Mouse (Mus musculus) T-cell, adult 2 months (primary cell): Measurements from ENCODE around the gene Def8.
A peak's percentile ranks its signal among the peaks of the same experiment; 100 is the strongest.
"Not testable (repeated sequence)": the region's sequence is repeated elsewhere in the genome, so short reads cannot be mapped to it uniquely, and the experiment has no call there.

Experiments
- DNase-seq: peaks from one replicate; pipeline ENCODE4 v3.0.0; 2022; ENCODE audit warnings: low spot score

Gene Def8

GRCm38 (mm10) chr8:123433241-123433974 is 10.1 kb downstream of the Def8 start:
- not testable (repeated sequence) for DNase-seq

GRCm38 (mm10) chr8:123441788-123442187 is 18.5 kb downstream of the Def8 start:
- no peak for DNase-seq

- no peak for DNase-seq
Observed at GRCm38 (mm10) chr8:123442351-123442750, 19.0 kb downstream of the Def8 start.

GRCm38 (mm10) chr8:123442871-123443575 is 19.7 kb downstream of the Def8 start:
- DNase-seq, result peak; percentile 89

- DNase-seq, result no peak
Observed at GRCm38 (mm10) chr8:123443576-123443921, 20.2 kb downstream of the Def8 start.

- no peak for DNase-seq
Observed at GRCm38 (mm10) chr8:123444131-123444530, 20.8 kb downstream of the Def8 start.

GRCm38 (mm10) chr8:123445981-123446380 is 22.7 kb downstream of the Def8 start:
- DNase-seq, result no peak

- no peak for DNase-seq
Observed at GRCm38 (mm10) chr8:123446799-123447198, 23.5 kb downstream of the Def8 start.

- no peak for DNase-seq
Observed at GRCm38 (mm10) chr8:123450783-123451182, 27.5 kb downstream of the Def8 start.

GRCm38 (mm10) chr8:123451747-123452146 is 28.4 kb downstream of the Def8 start:
- DNase-seq, result not testable (repeated sequence)

- DNase-seq, result no peak
Observed at GRCm38 (mm10) chr8:123452149-123452548, 28.8 kb downstream of the Def8 start.

- DNase-seq, result no peak
Observed at GRCm38 (mm10) chr8:123453291-123453690, 30.0 kb downstream of the Def8 start.

GRCm38 (mm10) chr8:123453951-123454350 is 30.6 kb downstream of the Def8 start:
- no peak for DNase-seq

GRCm38 (mm10) chr8:123454559-123454958 is 31.2 kb downstream of the Def8 start:
- DNase-seq, result no peak

GRCm38 (mm10) chr8:123463651-123464050 is 40.3 kb downstream of the Def8 start:
- no peak for DNase-seq

- DNase-seq, result no peak
Observed at GRCm38 (mm10) chr8:123467476-123467875, 44.1 kb downstream of the Def8 start.

- DNase-seq, result not testable (repeated sequence)
Observed at GRCm38 (mm10) chr8:123472991-123473390, 49.7 kb downstream of the Def8 start.

- DNase-seq, result not testable (repeated sequence)
Observed at GRCm38 (mm10) chr8:123474549-123474948, 51.2 kb downstream of the Def8 start.

GRCm38 (mm10) chr8:123476911-123477736 is 53.8 kb downstream of the Def8 start:
- peak; percentile 1 for DNase-seq

- DNase-seq, result peak; percentile 88
Observed at GRCm38 (mm10) chr8:123477737-123478258, 54.5 kb downstream of the Def8 start, which contains the start of gene Afg3l1. Gene Afg3l1 (plus strand): TSS chr8:123477903.

GRCm38 (mm10) chr8:123478456-123479218 is 55.3 kb downstream of the Def8 start:
- DNase-seq, result peak; percentile 12
